Mouse (Mus musculus) limb, embryonic 14.5 days (tissue): ENCODE measurements at regions not wholly inside any gene's neighbourhood (a gene's known extent, or its start where the extent isn't known, plus 50 kb on each side); places are given as distances from the start of the nearest gene placed in this dataset.
"Not testable (repeated sequence)": the region's sequence is repeated elsewhere in the genome, so short reads cannot be mapped to it uniquely, and the experiment has no call there.

Experiments
- ATAC-seq: fragments of 200-750 bp; cut with Nextera tagmentation; 2 replicates; pipeline ENCODE4 v1.8.0; 2017; ENCODE audit warnings: low read depth, moderate number of reproducible peaks, moderate TSS enrichment; ENCODE audit not compliant: low FRiP score
- DNase-seq: peaks from one replicate; pipeline ENCODE4 v3.0.0-alpha.2; 2015; ENCODE audit warnings: low spot score
- H3K27ac ChIP-seq: fragments of 300-500 bp; sonication (generic); replicated peaks from 2 replicates; pipeline ENCODE4 v1.5.1; 2014; ENCODE audit warnings: low read depth, mild to moderate bottlenecking, low read length, moderate library complexity, mixed read lengths
- H3K27me3 ChIP-seq: fragments of 300-500 bp; sonication (generic); 2 replicates; pipeline ENCODE4 v1.6.1; 2014; ENCODE audit warnings: low read length, mixed read lengths; ENCODE audit not compliant: control insufficient read depth, insufficient read depth
- H3K36me3 ChIP-seq: fragments of 300-500 bp; sonication (generic); 2 replicates; pipeline ENCODE4 v1.6.1; 2014; ENCODE audit warnings: mild to moderate bottlenecking, low read length, moderate library complexity, mixed read lengths; ENCODE audit not compliant: control insufficient read depth, insufficient read depth
- H3K4me1 ChIP-seq: fragments of 300-500 bp; sonication (generic); 2 replicates; pipeline ENCODE4 v1.6.1; 2014; ENCODE audit warnings: antibody characterized with exemption, low read length, mixed read lengths; ENCODE audit not compliant: control insufficient read depth, insufficient read depth
- H3K4me2 ChIP-seq: fragments of 300-500 bp; sonication (generic); replicated peaks from 2 replicates; pipeline ENCODE4 v1.6.1; 2014; ENCODE audit warnings: low read depth, mild to moderate bottlenecking, low read length, moderate library complexity; ENCODE audit not compliant: severe bottlenecking
- H3K4me3 ChIP-seq: fragments of 300-500 bp; sonication (generic); replicated peaks from 2 replicates; pipeline ENCODE4 v1.5.1; 2014; ENCODE audit warnings: low read length
- H3K9ac ChIP-seq: fragments of 300-500 bp; sonication (generic); 2 replicates; pipeline ENCODE4 v1.6.1; 2014; ENCODE audit warnings: mild to moderate bottlenecking, low read depth, low read length, moderate library complexity; ENCODE audit not compliant: severe bottlenecking
- H3K9me3 ChIP-seq: fragments of 300-500 bp; sonication (generic); 2 replicates; pipeline ENCODE4 v1.6.1; 2016; ENCODE audit warnings: low read length; ENCODE audit not compliant: control insufficient read depth
- POLR2A ChIP-seq: fragments of 200-500 bp; IDR thresholded peaks from 2 replicates; pipeline ENCODE4 v1.8.0; 2012; ENCODE audit warnings: inconsistent platforms, mild to moderate bottlenecking, moderate library complexity, borderline replicate concordance; ENCODE audit not compliant: insufficient read depth, insufficient read length; ENCODE audit errors: extremely low read depth
- WGBS: fragments of 180-500 bp; shearing (Covaris S2); extraction: QIAGEN DNeasy Blood & Tissue Kit; methylation state at CpG from one replicate; pipeline ENCODE4 v1.1.7; 2014; 5-methylcytosine and 5-hydroxymethylcytosine counted together

DNA sequence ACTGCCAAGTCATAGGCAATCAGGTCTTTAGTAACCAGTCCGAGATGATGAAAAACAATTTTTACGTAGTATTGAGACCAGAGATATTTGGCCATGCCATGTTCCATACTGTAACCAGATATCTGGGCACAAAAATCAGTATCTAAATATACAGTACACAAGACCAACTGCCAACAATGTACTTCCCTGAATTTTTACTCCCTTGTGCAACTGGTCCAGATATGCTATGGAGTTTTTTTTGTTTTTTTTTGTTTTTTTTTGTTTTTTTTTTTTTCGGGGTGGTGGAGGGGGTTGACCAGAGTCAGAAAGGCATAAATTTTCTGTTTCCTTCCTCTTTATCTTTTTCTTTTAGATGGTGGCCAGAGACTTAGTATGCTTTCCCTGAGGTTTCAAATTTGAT, 205.9 kb downstream of the Cdh9 start:
- ATAC-seq = no peak

DNA sequence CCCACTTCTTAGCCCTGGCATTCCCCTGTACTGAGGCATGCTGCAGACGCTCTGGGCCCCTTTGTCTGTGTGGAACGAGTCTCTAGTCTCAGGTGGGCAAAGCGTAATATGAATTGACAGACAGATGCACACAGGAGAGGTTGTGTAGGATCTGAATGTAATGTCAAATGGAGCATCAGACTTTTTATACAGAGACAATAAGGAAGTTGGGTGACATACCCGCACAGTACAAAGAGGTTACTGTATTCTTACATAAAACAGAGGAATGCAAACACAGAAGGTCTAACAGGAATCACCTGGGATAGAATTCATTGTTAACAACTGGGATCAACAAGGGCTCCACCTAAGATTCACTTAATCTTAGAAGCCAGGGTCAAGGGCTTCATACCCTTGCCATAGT, 247.3 kb downstream of the Cdh9 start:
- H3K27me3 ChIP-seq, H3K4me2 ChIP-seq, ATAC-seq, H3K27ac ChIP-seq, H3K4me1 ChIP-seq, H3K9ac ChIP-seq, H3K9me3 ChIP-seq, H3K36me3 ChIP-seq, H3K4me3 ChIP-seq, DNase-seq: not testable (repeated sequence)
- 80% methylated on average over 4 of the region's 4 CpGs for WGBS

More for the DNA sequence above, 205.9 kb downstream of the Cdh9 start:
- no peaks in the 10 kb centered on the region for H3K27me3 ChIP-seq
- WGBS = 88% methylated on average over 3 of the region's 3 CpGs
- no peak for TF ChIP-seq POLR2A
- no peaks in the 10 kb centered on the region for H3K4me1 ChIP-seq
- H3K4me3 ChIP-seq = no peak overlapping the region
- H3K36me3 ChIP-seq = no peaks in the 10 kb centered on the region
- no peaks in the 10 kb centered on the region for H3K9me3 ChIP-seq
- H3K27ac ChIP-seq = no peak overlapping the region
- no peak overlapping the region for H3K4me2 ChIP-seq
- DNase-seq = no peak
- H3K9ac ChIP-seq = no peak overlapping the region

DNA sequence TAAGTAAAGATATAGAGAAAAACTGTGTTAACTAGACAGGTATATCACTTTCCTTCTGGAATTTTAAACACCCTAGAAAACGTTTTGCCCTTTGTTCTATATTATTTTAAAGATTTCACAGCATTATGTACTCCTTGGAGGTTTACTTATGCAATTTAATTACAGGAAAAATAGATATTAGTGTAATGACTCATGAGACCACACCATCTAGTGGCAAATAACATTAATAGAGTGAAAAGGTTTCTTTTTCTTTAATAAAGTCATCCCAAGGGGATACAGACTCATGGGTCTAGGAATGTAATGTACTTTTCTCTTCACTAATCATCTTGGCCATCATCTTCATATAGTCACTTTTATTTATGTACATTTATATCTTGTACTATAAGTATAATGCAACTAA, 262.3 kb downstream of the Cdh9 start:
- WGBS = 13% methylated on average over 1 of the region's 1 CpGs
- DNase-seq (no peak), ATAC-seq (no peak)

DNA sequence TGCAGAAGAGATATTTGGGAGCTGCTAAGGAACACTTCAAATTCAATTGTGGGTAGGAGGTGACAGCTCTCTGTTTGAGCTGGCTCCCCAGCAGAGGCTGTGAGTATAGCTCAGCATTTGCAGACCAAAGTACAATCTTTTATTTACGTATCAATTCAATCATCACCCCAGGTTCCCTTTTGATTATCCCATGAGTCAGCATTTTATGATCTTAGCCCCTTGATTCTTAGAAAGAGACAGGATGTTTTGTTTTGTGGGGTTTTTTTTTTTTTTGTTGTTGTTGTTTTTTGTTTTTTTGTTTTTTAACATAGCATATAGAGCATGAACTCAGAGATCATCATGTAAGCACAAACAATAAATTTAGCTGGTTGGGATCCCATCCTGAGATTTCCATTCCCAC, 267.1 kb downstream of the Cdh9 start:
- no peak overlapping the region for H3K9ac ChIP-seq
- no peaks in the 10 kb centered on the region for H3K9me3 ChIP-seq
- no peak overlapping the region for H3K27ac ChIP-seq
- H3K36me3 ChIP-seq = no peaks in the 10 kb centered on the region
- no peak overlapping the region for H3K4me2 ChIP-seq
- DNase-seq (no peak), ATAC-seq (no peak)
- no peaks in the 10 kb centered on the region for H3K4me1 ChIP-seq
- 78% methylated on average over 1 of the region's 1 CpGs for WGBS
- no peaks in the 10 kb centered on the region for H3K27me3 ChIP-seq
- H3K4me3 ChIP-seq = no peak overlapping the region
- no peak for TF ChIP-seq POLR2A

More for the DNA sequence above, 262.3 kb downstream of the Cdh9 start:
- no peak for TF ChIP-seq POLR2A
- Histone ChIP-seq H3K4me2 (no peak overlapping the region), H3K27ac (no peak overlapping the region), H3K4me1 (no peaks in the 10 kb centered on the region), H3K36me3 (no peaks in the 10 kb centered on the region), H3K27me3 (no peaks in the 10 kb centered on the region), H3K9ac (no peak overlapping the region), H3K9me3 (no peaks in the 10 kb centered on the region), H3K4me3 (no peak overlapping the region)

DNA sequence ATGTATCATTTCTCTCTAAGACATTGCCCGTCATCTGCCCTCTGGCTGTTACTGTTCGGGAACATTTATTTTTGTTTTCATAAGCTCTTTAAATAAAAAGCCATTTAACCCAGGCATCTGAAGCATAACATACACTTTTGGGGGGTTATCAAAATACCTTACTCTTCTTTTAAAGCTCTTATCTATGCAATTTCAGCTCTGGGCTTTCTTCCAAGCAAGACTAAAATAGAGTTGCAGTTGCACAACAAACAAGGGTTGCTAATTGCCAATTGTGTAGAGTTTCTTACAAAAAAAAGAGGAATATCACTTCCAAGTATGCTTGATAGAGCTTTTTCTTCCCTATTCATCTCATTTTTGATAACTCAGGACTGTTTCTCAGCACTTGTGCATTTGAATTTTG, 277.6 kb downstream of the Cdh9 start:
- H3K27ac ChIP-seq = no peak overlapping the region
- H3K27me3 ChIP-seq = no peaks in the 10 kb centered on the region
- no peak for TF ChIP-seq POLR2A
- H3K4me1 ChIP-seq = no peaks in the 10 kb centered on the region
- no peak overlapping the region for H3K9ac ChIP-seq
- H3K4me2 ChIP-seq = no peak overlapping the region
- H3K36me3 ChIP-seq = no peaks in the 10 kb centered on the region
- no peak for DNase-seq
- WGBS = 76% methylated on average over 2 of the region's 2 CpGs
- no peaks in the 10 kb centered on the region for H3K9me3 ChIP-seq
- no peak for ATAC-seq
- H3K4me3 ChIP-seq = no peak overlapping the region

DNA sequence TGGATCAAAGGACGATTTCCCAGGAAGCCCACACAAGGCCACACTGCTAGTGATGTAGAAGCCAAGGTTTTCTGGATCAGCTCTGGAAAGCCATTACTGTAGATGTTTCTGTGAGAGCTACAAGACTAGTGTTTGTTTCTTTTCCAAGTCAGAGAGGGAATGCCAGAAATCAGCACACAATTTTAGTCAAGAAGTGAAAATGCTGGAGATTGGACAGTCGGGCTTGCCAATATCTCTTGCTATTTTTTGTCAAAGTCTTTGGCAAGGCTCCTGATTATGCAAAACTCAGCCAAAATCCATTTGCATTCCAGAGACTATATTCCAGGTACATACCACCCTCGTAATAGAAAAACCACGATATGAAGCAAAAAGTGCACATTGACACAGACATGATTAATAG, 279.3 kb downstream of the Cdh9 start:
- Histone ChIP-seq H3K9ac (no peak overlapping the region), H3K36me3 (no peaks in the 10 kb centered on the region), H3K27ac (no peak overlapping the region), H3K27me3 (no peaks in the 10 kb centered on the region), H3K9me3 (no peaks in the 10 kb centered on the region), H3K4me1 (no peaks in the 10 kb centered on the region), H3K4me2 (no peak overlapping the region), H3K4me3 (no peak overlapping the region)
- TF ChIP-seq POLR2A = no peak
- ATAC-seq (no peak), DNase-seq (no peak)
- 84% methylated on average over 4 of the region's 4 CpGs for WGBS
